Mouse (Mus musculus): ENCODE measurements around the gene Agap3. TPM values are rescaled to one million over a fixed set of nuclear protein-coding genes. Genes with fewer than 3 reads are reported as not detected.

Gene Agap3
- polyA plus RNA-seq, 1 experiment = not detected

DNA sequence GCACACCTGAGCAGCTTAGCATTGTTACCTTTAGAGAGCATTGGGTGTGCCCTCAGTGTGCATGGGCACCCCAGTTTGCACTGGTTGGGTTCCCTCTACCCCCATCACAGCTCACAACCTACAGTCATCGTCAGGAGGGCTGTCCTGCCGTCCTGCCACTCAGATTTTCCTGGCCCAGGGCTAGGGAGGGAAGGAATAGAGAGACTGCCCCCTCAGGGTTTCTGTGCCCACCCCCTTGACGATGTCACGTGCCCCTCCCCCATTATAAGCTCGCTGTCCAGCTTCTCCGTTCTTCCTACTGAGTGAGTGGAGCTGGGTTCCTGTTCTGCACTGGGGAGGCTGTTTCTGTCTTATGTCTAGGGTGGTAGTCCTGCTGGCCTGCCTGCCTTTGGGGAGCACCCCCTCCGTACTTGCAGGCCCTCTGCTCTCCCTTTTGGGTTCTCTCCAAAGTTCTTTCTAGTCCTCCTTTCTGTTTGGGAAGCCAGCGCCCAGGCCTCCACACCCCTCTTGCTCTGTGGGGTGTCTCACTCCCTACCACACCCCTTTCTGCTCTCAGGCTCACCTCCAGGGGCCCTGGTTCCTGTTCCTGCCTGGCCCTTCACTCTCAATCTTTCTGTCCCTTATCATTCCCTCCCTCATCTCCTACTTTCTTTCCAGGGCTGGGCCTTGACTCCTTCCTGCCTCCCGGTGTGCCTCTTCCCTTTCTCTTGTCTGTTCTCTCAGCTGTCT is 25.3 kb upstream of the Agap3 start:
- TF ChIP-seq POLR2A (IDR thresholded peaks at IDR 0.05; ENCODE audit: insufficient read depth, low read depth, low read length) = no peak
- TF ChIP-seq CTCF (IDR thresholded peaks at IDR 0.05; ENCODE audit: insufficient read depth, low read depth, low read length) = no peak
- peaks cover 42% of the 10 kb centered on the region for H3K4me1 ChIP-seq (ENCODE audit: control insufficient read depth, insufficient read depth, low read length)
- H3K4me3 ChIP-seq (ENCODE audit: insufficient read depth, low read depth, low read length) = no peak overlapping the region
- 31% methylated on average over 9 of the region's 9 CpGs for WGBS
- H3K27ac ChIP-seq (ENCODE audit: insufficient read depth, low read depth, low read length) = no peak overlapping the region

GRCm38 (mm10) chr5:24427285-24427633 is 24.7 kb upstream of the Agap3 start:
- TF ChIP-seq POLR2A (IDR thresholded peaks at IDR 0.05; ENCODE audit: insufficient read depth, low read depth, low read length) (no peak), CTCF (IDR thresholded peaks at IDR 0.05; ENCODE audit: insufficient read depth, low read depth, low read length) (no peak)
- WGBS = 53% methylated on average over 12 of the region's 12 CpGs
- H3K4me1 ChIP-seq (ENCODE audit: control insufficient read depth, insufficient read depth, low read length) = peaks cover 42% of the 10 kb centered on the region
- H3K4me3 ChIP-seq (ENCODE audit: insufficient read depth, low read depth, low read length) = no peak overlapping the region
- no peak overlapping the region for H3K27ac ChIP-seq (ENCODE audit: insufficient read depth, low read depth, low read length)

DNA sequence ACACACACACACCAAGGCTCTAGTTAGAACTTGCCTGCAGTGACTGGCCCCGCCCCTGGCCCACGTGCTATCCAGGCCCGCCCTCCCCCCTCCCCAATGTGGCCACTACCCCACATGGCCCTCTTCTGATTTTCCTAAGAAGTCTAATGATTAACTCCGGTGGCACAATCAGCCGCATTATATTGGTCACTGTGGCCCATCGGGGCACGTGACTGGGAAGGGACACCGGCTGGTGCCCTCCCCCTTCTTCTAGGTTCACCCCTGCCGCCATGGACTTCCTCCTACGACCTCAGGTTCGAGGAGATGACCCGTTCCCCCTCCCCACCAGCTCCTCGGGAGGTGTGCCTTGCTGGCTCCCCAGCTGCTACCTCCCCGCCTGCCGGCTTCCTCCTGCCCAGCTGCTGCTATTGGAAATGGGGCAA is 24.0 kb upstream of the Agap3 start:
- Histone ChIP-seq H3K4me3 (ENCODE audit: insufficient read depth, low read depth, low read length) (no peak overlapping the region), H3K4me1 (ENCODE audit: control insufficient read depth, insufficient read depth, low read length) (peaks cover 38% of the 10 kb centered on the region), H3K27ac (ENCODE audit: insufficient read depth, low read depth, low read length) (no peak overlapping the region)
- no peak for TF ChIP-seq CTCF (IDR thresholded peaks at IDR 0.05; ENCODE audit: insufficient read depth, low read depth, low read length)
- no peak for TF ChIP-seq POLR2A (IDR thresholded peaks at IDR 0.05; ENCODE audit: insufficient read depth, low read depth, low read length)
- WGBS = 25% methylated on average over 15 of the region's 15 CpGs

DNA sequence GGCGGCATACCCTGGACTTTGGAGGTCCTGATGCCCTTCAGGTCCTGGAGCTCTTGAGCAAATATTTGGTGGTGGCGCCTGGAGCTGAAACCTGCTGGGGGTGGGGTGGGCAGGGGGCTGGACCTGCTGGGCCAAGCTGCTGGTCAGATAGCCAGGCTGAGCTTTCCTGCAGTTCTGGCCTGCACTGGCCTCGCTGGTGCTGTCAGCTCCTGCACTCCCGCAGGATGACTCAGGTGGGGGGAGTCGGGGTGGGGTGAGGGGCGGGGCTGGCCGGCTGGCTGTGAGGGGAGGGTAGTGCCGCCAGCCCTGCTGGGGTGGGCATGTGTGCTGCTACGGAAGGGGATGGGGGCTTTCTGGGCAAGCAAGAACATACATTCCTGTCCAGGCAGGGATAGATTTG is 23.4 kb upstream of the Agap3 start:
- WGBS = 36% methylated on average over 9 of the region's 9 CpGs
- TF ChIP-seq CTCF (IDR thresholded peaks at IDR 0.05; ENCODE audit: insufficient read depth, low read depth, low read length) (no peak), POLR2A (IDR thresholded peaks at IDR 0.05; ENCODE audit: insufficient read depth, low read depth, low read length) (no peak)
- no peak overlapping the region for H3K4me3 ChIP-seq (ENCODE audit: insufficient read depth, low read depth, low read length)

GRCm38 (mm10) chr5:24433993-24434392 is 18.0 kb upstream of the Agap3 start:
- Histone ChIP-seq H3K4me1 (ENCODE audit: control insufficient read depth, insufficient read depth, low read length) (no peaks in the 10 kb centered on the region), H3K27ac (ENCODE audit: insufficient read depth, low read depth, low read length) (no peak overlapping the region), H3K4me3 (ENCODE audit: insufficient read depth, low read depth, low read length) (no peak overlapping the region)
- WGBS = 92% methylated on average over 8 of the region's 8 CpGs
- TF ChIP-seq POLR2A (IDR thresholded peaks at IDR 0.05; ENCODE audit: insufficient read depth, low read depth, low read length) = no peak
- no peak for TF ChIP-seq CTCF (IDR thresholded peaks at IDR 0.05; ENCODE audit: insufficient read depth, low read depth, low read length)

More for the DNA sequence above, 23.4 kb upstream of the Agap3 start:
- no peak overlapping the region for H3K27ac ChIP-seq (ENCODE audit: insufficient read depth, low read depth, low read length)
- H3K4me1 ChIP-seq (ENCODE audit: control insufficient read depth, insufficient read depth, low read length) = peaks cover 38% of the 10 kb centered on the region

GRCm38 (mm10) chr5:24441187-24441586 is 10.8 kb upstream of the Agap3 start:
- Histone ChIP-seq H3K4me3 (ENCODE audit: insufficient read depth, low read depth, low read length) (no peak overlapping the region), H3K4me1 (ENCODE audit: control insufficient read depth, insufficient read depth, low read length) (peaks cover 22% of the 10 kb centered on the region), H3K27ac (ENCODE audit: insufficient read depth, low read depth, low read length) (no peak overlapping the region)
- TF ChIP-seq CTCF (IDR thresholded peaks at IDR 0.05; ENCODE audit: insufficient read depth, low read depth, low read length) = no peak
- TF ChIP-seq POLR2A (IDR thresholded peaks at IDR 0.05; ENCODE audit: insufficient read depth, low read depth, low read length) = no peak
- 88% methylated on average over 8 of the region's 8 CpGs for WGBS

- WGBS = 77% methylated on average over 9 of the region's 9 CpGs
- no peak for TF ChIP-seq POLR2A (IDR thresholded peaks at IDR 0.05; ENCODE audit: insufficient read depth, low read depth, low read length)
- TF ChIP-seq CTCF (IDR thresholded peaks at IDR 0.05; ENCODE audit: insufficient read depth, low read depth, low read length) = no peak
- H3K27ac ChIP-seq (ENCODE audit: insufficient read depth, low read depth, low read length) = no peak overlapping the region
- no peak overlapping the region for H3K4me3 ChIP-seq (ENCODE audit: insufficient read depth, low read depth, low read length)
- H3K4me1 ChIP-seq (ENCODE audit: control insufficient read depth, insufficient read depth, low read length) = peaks cover 24% of the 10 kb centered on the region
Observed at GRCm38 (mm10) chr5:24442029-24442428, 9.9 kb upstream of the Agap3 start.

GRCm38 (mm10) chr5:24443204-24443603 is 8.8 kb upstream of the Agap3 start:
- Histone ChIP-seq H3K27ac (ENCODE audit: insufficient read depth, low read depth, low read length) (no peak overlapping the region), H3K4me3 (ENCODE audit: insufficient read depth, low read depth, low read length) (no peak overlapping the region), H3K4me1 (ENCODE audit: control insufficient read depth, insufficient read depth, low read length) (peaks cover 31% of the 10 kb centered on the region)
- 95% methylated on average over 7 of the region's 7 CpGs for WGBS
- TF ChIP-seq CTCF (IDR thresholded peaks at IDR 0.05; ENCODE audit: insufficient read depth, low read depth, low read length) (no peak), POLR2A (IDR thresholded peaks at IDR 0.05; ENCODE audit: insufficient read depth, low read depth, low read length) (no peak)

DNA sequence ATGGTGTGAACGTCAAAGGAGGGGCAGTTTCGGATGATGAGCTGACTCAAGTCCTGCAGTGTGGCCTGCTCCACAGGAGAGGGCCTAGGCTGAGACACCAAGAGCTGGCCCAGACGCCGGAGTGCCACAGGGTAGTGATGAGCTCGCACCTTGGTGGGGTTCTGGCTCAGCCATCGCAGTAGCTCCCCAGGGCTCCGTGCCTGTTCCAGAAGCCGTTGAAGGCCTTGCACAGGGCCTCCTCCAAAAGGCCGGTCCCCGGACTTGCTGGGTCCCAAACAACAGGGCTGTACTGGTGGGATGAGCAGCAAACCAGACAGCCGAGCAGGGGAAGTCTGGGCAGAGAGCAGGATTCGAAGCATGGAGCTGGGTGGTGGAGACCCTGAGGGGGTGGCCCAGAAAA is 8.1 kb upstream of the Agap3 start:
- no peak overlapping the region for H3K27ac ChIP-seq (ENCODE audit: insufficient read depth, low read depth, low read length)
- H3K4me1 ChIP-seq (ENCODE audit: control insufficient read depth, insufficient read depth, low read length) = peaks cover 31% of the 10 kb centered on the region
- WGBS = 77% methylated on average over 12 of the region's 12 CpGs
- peak overlapping the region; percentile 76 for H3K4me3 ChIP-seq (ENCODE audit: insufficient read depth, low read depth, low read length)
- TF ChIP-seq CTCF (IDR thresholded peaks at IDR 0.05; ENCODE audit: insufficient read depth, low read depth, low read length) = no peak
- TF ChIP-seq POLR2A (IDR thresholded peaks at IDR 0.05; ENCODE audit: insufficient read depth, low read depth, low read length) = no peak

Data from olfactory bulb, adult 2 months (tissue).